Mouse (Mus musculus) urinary bladder, adult 2 months (tissue): ENCODE data around the gene Cdkn1a. TPM values are rescaled to one million over a fixed set of nuclear protein-coding genes. Genes with fewer than 3 reads are reported as not detected.

ENCODE experiments used
- DNase-seq: peaks from one replicate; pipeline ENCODE4 v3.0.0; 2022; ENCODE audit warnings: low spot score
- polyA plus RNA-seq: library from polyadenylated mRNA; depleted of rRNA; stranded (reverse); fragments of >200 nt; gene quantifications from 2 replicates; pipeline ENCODE4 v1.2.3, GENCODE M21; 2012; rRNA removed

Cdkn1a gene
- polyA plus RNA-seq, 1 experiment, result 42.3 TPM

- DNase-seq, result no peak
Observed at GRCm38 (mm10) chr17:29117006-29117648, 26.4 kb downstream of the Cdkn1a start.

- DNase-seq, result no peak
Observed at GRCm38 (mm10) chr17:29118057-29118456, 27.3 kb downstream of the Cdkn1a start.

- no peak for DNase-seq
Observed at GRCm38 (mm10) chr17:29120666-29121065, 29.9 kb downstream of the Cdkn1a start.

DNA sequence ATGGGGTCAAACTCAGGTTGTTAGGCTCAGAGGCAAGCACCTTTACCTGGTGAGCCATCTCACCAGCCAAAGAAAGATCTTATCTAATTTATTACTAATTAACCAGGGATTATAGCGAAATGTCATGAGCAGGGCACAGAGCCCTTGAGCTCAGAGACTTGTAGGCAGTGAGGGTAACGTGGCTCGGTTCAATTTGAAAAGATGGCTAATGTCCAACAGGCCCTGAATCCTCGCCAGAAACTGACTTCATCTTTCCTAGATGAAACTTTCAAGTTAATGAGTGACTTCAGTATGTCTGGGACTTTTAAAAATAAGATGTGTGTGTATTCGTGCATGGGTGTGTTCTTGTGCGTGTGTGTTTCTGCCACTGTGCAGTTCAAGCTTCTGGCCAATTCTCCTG is 32.0 kb downstream of the Cdkn1a start:
- no peak for DNase-seq

DNA sequence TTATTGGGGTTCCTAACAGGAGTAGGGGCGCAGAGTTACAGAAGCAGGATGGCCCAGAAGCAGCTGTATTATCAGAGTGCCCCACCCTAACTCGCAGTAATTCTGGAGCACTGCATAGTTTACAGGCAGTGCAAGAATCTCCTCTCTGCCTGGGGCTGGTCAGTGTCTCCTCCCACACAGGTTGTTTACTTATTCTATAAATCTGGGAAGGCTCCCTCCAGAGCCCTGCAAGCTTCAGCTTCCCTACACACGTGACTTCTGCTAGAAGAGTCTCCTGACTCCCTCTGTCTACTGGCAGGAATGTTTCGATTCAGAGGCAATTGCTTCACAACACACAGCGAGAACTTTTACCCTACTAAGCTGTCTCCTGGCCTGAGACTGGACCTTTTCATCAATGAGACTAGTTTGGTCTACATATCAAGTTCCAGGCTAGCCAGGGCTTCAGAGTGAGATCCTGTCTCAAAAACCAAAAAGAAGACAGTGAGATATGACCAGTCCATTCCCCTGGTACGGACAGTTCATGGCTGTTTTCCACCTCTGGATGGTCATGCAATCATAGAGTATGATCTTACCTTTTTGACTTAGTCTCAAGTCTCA is 32.9 kb downstream of the Cdkn1a start:
- DNase-seq, result no peak

GRCm38 (mm10) chr17:29126561-29126960 is 35.8 kb downstream of the Cdkn1a start:
- DNase-seq, result no peak

GRCm38 (mm10) chr17:29129341-29129740 is 38.6 kb downstream of the Cdkn1a start:
- DNase-seq, result no peak

- no peak for DNase-seq
Observed at GRCm38 (mm10) chr17:29135066-29135465, 44.3 kb downstream of the Cdkn1a start.

- no peak for DNase-seq
Observed at GRCm38 (mm10) chr17:29136236-29136635, 45.5 kb downstream of the Cdkn1a start.

- DNase-seq, result no peak
Observed at GRCm38 (mm10) chr17:29137906-29138305, 47.1 kb downstream of the Cdkn1a start.

- DNase-seq, result no peak
Observed at GRCm38 (mm10) chr17:29141577-29141976, 50.8 kb downstream of the Cdkn1a start.

DNA sequence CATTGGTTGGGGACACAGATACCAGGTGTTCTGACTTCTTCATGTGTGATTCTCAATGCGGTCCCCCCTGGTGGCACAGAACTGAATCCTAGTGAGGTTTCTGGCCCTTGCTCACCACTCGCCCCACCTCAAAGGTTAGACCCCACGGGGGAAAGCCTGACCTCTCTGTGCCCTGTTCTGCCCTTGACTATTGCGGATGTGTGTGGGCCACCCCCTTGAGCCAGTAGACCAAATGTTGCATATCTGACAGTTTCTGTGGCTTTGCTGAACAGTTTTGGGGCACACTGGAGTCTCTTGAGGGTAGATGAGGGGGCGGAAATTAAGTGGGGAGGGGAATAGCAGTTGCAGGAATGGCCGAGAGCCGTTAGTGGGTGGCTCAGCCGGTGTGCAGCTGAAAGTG is 52.5 kb downstream of the Cdkn1a start:
- no peak for DNase-seq

DNA sequence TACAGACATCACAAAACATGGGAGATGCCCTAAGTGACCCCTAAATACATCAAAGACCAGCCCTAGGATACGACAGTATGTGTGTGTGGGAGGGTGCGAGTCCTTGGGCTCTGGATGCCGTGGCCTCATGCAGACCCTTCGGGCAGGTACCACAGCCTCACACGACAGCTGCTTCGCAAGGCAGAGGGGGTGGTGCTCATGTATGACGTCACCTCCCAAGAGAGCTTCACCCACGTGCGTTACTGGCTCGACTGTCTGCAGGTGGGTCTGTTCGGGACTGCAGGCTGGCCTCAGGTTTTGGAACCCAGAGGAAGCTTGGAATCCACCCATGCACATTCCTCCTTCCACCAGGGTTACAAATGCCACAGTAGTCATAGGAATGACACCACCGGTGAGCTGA is 54.3 kb downstream of the Cdkn1a start:
- no peak for DNase-seq

GRCm38 (mm10) chr17:29147273-29147672 is 56.5 kb downstream of the Cdkn1a start:
- no peak for DNase-seq

DNA sequence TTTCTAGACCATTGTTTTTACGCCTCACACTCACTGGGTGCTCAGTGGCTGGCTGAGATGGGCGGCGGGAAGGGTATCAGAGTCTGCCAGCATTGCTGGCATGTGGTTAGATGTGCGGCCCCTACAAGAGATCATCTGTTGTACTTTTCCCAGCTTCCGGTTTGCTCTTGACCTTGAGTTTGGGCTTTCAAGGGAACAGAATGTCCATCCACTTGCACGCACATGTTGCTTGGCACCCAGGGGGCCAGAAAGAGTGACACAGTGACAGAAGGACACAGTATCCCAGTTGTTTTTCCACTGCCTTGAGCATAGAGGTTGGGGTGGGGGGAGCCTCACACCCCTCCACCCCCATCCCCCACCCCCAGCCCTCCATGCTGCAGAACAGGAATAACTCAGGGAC is 57.0 kb downstream of the Cdkn1a start:
- no peak for DNase-seq

DNA sequence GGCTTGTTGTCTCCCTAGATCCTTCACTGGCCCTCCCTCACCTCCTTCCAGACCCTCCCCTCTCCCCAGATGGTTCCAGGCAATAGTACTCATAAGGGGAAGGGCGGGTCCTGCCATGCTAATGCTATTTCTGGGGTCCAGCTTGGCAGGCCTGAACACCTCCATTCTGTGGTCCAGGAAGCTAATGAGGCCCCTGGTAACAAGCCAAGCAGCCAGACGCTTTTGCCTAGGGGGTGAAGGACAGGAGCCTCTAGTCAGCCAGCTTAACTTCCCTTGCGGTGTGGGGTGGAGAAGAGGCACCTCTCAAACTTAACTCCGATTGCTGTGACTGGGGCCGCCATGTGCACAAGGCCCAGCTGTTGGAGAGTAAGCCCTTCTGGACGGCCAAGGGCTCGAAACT is 59.0 kb downstream of the Cdkn1a start:
- no peak for DNase-seq

Other genes starting within 250 kb of the Cdkn1a start
- gene Pnpla1, start 232.6 kb upstream of the Cdkn1a start, polyA plus RNA-seq, result 0.01 TPM in 1 of 2 replicates, not detected in the other
- 0.14 and 0.29 TPM in 2 replicates for gene 4930539E08Rik, start 175.7 kb upstream of the Cdkn1a start, polyA plus RNA-seq
- not detected in 2 replicates for gene Pxt1, start 147.1 kb upstream of the Cdkn1a start, polyA plus RNA-seq
- 37.8 and 41.6 TPM in 2 replicates for gene Kctd20, start 139.0 kb upstream of the Cdkn1a start, polyA plus RNA-seq
- gene Stk38, start 83.0 kb upstream of the Cdkn1a start, polyA plus RNA-seq, result 81.3 and 97.5 TPM in 2 replicates
- 139 and 169 TPM in 2 replicates for gene Srsf3, start 58.3 kb upstream of the Cdkn1a start, polyA plus RNA-seq
- gene Rab44, start 23.2 kb downstream of the Cdkn1a start, polyA plus RNA-seq, result 1.5 and 1.9 TPM in 2 replicates
- gene Cpne5, start 147.2 kb downstream of the Cdkn1a start, polyA plus RNA-seq, result 0.56 and 1.0 TPM in 2 replicates
- 27.9 and 31.3 TPM in 2 replicates for gene Ppil1, start 173.2 kb downstream of the Cdkn1a start, polyA plus RNA-seq
- 94.6 and 101 TPM in 2 replicates for gene BC004004, start 177.8 kb downstream of the Cdkn1a start, polyA plus RNA-seq
- gene Pi16, start 226.7 kb downstream of the Cdkn1a start, polyA plus RNA-seq, result 405 and 508 TPM in 2 replicates